Mouse (Mus musculus) thymus, adult 18-20 months (tissue): ENCODE measurements around the gene Slc22a14.
"Not testable (repeated sequence)": the region's sequence is repeated elsewhere in the genome, so short reads cannot be mapped to it uniquely, and the experiment has no call there.

ENCODE experiments used
- DNase-seq, 2 experiments: peaks; one replicate each; pipeline ENCODE4 v3.0.0; 2022; ENCODE audit warnings: mixed read lengths in 2 of 2

Gene Slc22a14

DNA sequence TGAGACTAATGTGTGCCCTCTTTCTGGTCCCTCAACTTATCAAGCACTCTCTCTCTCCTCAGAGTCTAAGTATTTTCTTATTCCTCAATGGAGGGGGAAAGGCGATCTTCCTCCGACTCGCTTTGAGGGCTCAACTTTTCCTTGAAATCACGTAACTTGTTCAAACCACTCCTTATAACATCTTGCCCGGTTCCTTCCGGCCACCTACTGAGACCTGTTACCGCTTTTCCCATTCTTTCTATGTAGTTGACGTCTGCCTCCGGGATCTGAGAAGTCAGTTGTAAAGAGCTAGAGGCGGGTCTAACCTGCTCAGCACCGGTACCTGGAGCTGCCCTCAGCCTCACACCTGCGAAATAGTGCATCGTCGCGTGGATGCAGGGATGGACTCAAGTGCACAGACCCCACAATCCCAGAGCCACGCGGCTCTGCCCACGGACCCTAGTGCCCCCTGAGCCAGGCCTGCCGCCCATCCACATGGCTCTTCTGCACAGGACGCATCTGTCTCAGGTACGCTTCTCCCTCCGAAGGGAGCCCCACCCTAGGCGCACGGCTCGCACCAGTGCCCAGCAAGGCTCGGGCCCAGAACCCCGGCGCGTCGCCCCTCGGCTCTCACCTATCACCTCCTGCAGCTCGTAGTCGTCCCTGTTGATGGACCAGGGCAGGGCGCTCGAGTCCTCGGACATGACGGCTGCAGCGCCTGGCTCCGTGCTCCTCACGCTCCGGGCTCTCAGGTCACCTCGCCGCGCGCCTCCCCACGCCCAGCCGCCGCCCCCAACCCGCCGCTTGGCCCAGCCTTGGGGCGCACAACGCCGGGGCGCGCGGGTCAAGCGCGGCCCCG is 43.7 kb downstream of the Slc22a14 start:
- DNase-seq = no peak

DNA sequence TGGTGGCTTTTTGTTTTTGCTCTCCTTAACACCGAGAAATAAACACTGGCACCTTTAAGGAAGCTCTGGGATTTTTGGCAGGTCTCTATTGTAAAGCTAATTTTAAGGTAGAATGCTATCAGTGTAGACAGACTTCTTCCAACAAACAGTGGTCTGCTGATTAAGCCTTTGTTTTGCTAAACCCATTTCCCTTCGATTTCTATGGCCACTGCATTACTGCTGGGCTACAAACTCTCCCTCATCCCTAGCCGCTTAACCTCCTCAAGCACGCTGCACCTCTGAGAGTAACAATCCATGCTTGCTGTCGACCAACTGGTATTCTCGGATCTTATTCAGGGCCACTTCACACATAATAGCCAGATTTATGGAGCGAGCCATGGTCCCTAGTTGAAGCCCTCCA is 44.4 kb downstream of the Slc22a14 start:
- no peak for DNase-seq

DNA sequence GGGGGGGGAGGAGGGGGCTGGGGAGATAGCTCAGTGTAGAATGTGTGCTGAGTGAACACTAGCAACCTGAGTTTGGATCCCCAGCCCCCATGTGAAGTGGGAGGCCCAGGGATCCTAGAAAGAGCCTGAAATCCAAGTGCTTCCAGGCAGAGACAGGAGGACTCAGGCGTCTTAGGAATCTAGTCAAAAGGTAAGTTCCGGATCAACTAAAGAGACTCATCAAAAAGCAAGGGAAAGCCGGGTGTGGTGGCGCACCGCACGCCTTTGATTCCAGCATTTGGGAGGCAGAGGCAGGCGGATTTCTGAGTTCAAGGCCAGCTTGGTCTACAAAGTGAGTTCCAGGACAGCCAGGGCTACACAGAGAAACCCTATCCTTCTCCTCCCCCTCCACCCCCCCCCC is 44.9 kb downstream of the Slc22a14 start:
- no peak for DNase-seq

DNA sequence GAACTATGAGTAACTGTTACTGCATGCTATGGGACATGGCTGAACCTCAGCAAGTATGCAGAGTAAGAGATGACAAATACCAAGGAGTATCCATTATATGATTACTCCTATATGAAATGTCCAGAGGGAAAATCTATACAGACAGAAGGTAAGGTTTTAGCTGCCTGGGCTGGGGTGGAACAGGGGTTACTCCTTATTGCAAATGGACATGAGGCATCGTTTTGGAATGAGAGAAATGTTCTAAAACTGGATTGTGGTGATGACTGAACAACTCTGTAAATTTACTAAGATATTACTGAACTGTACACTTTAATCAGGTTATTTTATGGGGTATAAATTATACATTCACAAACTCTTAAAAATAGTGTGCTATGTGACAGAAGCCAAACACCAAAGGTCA is 46.5 kb downstream of the Slc22a14 start:
- DNase-seq = no peak

GRCm38 (mm10) chr9:119313096-119313495 is 52.3 kb downstream of the Slc22a14 start:
- DNase-seq = no peak

GRCm38 (mm10) chr9:119309067-119309466 is 56.3 kb downstream of the Slc22a14 start:
- DNase-seq = no peak

DNA sequence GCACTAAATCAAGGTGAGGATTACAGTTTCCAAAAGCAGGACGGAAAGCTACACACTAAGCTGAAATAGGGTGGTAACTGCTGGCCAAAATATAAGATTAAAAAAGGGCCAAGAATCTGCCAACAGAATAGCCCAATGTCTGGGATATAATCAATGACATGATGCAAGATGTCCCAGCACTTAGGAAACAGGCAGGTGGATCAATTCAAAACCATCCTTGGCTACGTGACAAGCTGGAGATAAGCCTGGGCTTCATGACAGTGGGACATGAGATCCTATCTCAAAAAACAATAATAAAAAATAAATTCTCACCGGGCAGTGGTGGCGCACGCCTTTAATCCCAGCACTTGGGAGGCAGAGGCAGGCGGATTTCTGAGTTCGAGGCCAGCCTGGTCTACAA is 59.5 kb downstream of the Slc22a14 start:
- DNase-seq = no peak

DNA sequence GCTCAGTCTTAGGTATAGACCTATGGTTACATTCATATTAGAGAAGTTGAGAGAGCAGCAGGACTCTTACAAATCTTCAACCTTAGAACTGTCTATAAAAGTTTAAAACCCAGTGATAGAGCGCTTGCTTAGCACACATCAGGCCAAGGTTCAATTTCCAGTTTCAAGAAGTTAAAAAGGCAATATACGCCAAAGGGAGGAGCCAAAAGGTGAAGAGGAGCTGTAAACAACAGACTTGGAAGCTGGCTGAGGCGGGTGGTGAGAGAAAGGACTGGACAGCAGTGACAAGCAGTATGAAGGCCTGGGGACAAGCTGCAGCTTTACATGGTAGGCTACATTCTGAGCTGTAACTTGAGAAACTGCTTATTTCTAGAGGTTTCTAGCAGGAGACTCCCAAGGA is 66.8 kb downstream of the Slc22a14 start:
- no peak for DNase-seq

GRCm38 (mm10) chr9:119297696-119298095 is 67.7 kb downstream of the Slc22a14 start:
- DNase-seq = no peak

DNA sequence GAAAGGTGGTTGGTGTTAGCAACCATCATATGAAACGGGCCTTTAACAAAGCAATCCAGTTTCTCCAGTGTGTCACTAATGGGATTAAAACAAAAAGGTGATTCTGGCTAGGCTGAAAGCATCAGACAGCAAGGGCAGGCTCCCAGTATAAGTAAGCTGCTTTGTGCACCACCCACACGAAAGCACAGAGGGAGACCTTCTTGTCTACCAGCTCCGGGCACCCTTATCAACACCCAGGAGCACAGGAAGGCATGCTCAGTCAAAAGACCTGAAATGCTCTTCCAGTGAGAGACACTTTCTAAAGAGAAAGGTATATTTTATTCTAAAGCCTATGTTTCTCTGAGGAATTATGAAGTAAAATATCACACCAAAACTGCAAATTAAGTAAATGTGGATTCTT is 74.6 kb downstream of the Slc22a14 start:
- DNase-seq = no peak

- DNase-seq = no peak
Measured at GRCm38 (mm10) chr9:119280894-119281682, 84.3 kb downstream of the Slc22a14 start.

GRCm38 (mm10) chr9:119278031-119278430 is 87.3 kb downstream of the Slc22a14 start:
- no peak for DNase-seq

- DNase-seq = no peak
Measured at GRCm38 (mm10) chr9:119276321-119276720, 89.0 kb downstream of the Slc22a14 start.

DNA sequence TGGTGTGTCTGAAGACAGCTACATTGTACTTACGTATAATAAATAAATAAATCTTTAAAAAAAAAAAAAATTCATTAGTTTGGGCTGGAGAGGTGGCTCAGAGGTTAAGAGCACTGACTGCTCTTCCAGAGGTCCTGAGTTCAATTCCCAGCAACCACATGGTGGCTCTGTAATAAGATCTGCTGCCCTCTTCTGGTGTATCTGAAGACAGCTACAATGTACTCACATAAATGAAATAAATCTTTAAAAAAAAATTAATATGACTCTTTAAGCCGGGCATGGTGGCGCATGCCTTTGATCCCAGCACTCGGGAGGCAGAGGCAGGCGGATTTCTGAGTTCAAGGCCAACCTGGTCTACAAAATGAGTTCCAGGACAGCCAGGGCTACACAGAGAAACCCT is 90.5 kb downstream of the Slc22a14 start:
- DNase-seq = not testable (repeated sequence)

- no peak for DNase-seq
Measured at GRCm38 (mm10) chr9:119271496-119271895, 93.9 kb downstream of the Slc22a14 start.

GRCm38 (mm10) chr9:119268588-119269145 is 96.7 kb downstream of the Slc22a14 start:
- no peak for DNase-seq

- no peak for DNase-seq
Measured at GRCm38 (mm10) chr9:119268120-119268519, 97.2 kb downstream of the Slc22a14 start.

- not testable (repeated sequence) for DNase-seq
Measured at GRCm38 (mm10) chr9:119266121-119266395, 99.3 kb downstream of the Slc22a14 start.

DNA sequence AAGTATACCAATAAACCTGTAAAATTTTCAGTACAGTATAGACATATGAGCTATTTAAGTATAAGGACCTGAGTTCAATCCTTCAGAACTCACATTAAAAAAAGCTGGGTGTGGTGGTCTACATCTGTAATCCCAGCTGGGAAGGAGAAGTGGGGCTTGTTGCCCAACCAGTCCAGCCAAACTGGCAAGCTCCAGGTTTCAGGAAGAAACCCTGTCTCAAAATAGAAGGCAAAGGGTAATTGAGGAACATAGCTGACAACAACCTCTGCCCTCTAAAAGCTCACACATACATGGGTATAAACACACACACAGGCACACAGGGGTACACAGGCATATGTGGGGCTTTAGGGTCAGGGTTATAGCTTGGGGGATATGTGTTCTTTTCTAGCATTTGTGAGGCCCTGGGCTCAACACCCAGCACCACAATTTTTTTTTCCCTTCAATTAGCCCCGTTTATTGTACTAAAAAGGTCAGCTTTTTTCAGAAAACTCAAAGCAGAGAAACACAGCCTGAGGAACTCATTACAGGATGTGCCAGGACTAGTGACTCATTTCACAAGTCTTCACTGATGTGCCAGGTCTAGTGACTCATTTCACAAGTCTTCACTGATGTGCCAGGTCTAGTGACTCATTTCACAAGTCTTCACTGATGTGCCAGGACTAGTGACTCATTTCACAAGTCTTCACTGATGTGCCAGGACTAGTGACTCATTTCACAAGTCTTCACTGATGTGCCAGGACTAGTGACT is 99.8 kb downstream of the Slc22a14 start:
- not testable (repeated sequence) for DNase-seq

GRCm38 (mm10) chr9:119263067-119263466 is 102.3 kb downstream of the Slc22a14 start:
- no peak for DNase-seq

DNA sequence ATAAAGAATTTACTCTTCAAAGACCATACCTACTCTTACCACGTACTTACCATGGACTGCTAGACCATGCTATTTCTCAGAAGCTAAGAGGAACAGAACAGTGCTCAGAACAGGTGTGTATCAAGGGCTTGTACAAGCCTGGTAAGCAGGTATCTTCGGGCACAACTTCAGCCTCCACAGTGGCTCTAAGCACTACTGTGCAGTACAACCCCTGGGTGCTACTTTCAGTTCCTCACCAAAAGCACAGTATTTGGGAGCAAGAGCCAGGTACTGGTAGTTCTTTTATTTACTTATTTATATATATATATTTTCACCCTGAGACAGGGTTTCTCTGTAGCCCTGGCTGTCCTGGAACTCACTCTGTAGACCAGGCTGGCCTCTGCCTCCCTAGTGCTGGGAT is 104.5 kb downstream of the Slc22a14 start:
- no peak for DNase-seq

DNA sequence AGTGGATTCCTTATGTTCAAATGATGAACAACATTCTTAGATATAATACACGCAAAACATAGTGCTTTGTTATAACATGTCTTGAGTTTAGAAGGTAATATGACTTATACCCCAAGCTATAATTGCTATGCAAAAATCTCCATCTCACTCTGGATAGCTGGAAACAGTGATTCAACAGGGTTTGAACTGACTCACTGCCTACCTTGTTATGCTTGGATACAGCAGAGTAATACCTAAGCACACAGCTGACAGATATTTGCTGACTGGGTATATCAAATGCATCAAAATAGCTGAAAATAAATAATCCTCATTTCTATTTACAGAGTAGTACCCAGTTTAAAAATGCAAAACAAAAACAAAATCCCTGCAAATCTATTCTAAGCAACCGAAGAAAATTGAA is 106.6 kb downstream of the Slc22a14 start:
- DNase-seq = no peak

DNA sequence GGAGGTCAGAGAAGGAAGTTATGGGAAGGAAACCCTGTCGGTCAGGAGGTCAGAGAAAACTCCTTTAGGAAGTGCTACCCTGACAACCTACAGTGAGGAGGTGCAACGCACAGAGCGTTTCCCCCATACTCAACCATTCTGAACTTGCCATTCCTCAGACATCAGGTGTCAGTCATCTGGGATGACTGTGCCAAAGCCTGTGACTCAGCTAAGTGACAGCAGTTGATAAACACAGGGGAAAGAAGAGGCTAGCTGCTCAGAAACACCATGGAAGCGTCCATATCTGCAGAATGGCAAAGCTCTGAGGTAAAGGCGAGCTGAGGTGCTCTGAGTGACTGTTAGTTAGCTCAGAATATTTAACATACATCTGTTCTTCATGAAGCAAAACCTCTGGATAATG is 107.2 kb downstream of the Slc22a14 start:
- DNase-seq = no peak
